Mouse (Mus musculus) neural tube, embryonic 11.5 days (tissue): ENCODE results near the gene Ric8b. TPM values are rescaled to one million over a fixed set of nuclear protein-coding genes. Genes with fewer than 3 reads are reported as not detected.

Source experiments
- ATAC-seq: fragments of 200-750 bp; cut with Nextera tagmentation; 2 replicates; pipeline ENCODE4 v1.8.0; 2017; ENCODE audit warnings: moderate number of reproducible peaks, mild to moderate bottlenecking, moderate TSS enrichment, moderate library complexity; ENCODE audit not compliant: insufficient read depth, low FRiP score, low TSS enrichment
- DNase-seq: peaks from one replicate; pipeline ENCODE4 v3.0.0-alpha.2; 2015; ENCODE audit warnings: low spot score
- H3K27ac ChIP-seq: fragments of 300-500 bp; sonication (generic); 2 replicates; pipeline ENCODE4 v1.5.1; 2014; ENCODE audit warnings: low read depth, mild to moderate bottlenecking, low read length
- H3K27me3 ChIP-seq: fragments of 300-500 bp; sonication (generic); 2 replicates; pipeline ENCODE4 v1.6.1; 2014; ENCODE audit warnings: mild to moderate bottlenecking, low read length, mixed read lengths; ENCODE audit not compliant: control insufficient read depth, insufficient read depth
- H3K36me3 ChIP-seq: fragments of 300-500 bp; sonication (generic); 2 replicates; pipeline ENCODE4 v1.6.1; 2014; ENCODE audit warnings: mild to moderate bottlenecking, low read length, moderate library complexity, mixed read lengths; ENCODE audit not compliant: control insufficient read depth, insufficient read depth
- H3K4me1 ChIP-seq: fragments of 300-500 bp; sonication (generic); 2 replicates; pipeline ENCODE4 v1.6.1; 2014; ENCODE audit warnings: low read length, mixed read lengths; ENCODE audit not compliant: control insufficient read depth, insufficient read depth
- H3K4me2 ChIP-seq: fragments of 300-500 bp; sonication (generic); 2 replicates; pipeline ENCODE4 v1.6.1; 2014; ENCODE audit warnings: low read depth, mild to moderate bottlenecking, moderate library complexity
- H3K4me3 ChIP-seq: fragments of 300-500 bp; sonication (generic); 2 replicates; pipeline ENCODE4 v1.5.1; 2014; ENCODE audit warnings: low read depth, low read length
- H3K9ac ChIP-seq: fragments of 300-500 bp; sonication (generic); 2 replicates; pipeline ENCODE4 v1.6.1; 2014; ENCODE audit warnings: mild to moderate bottlenecking, low read length
- H3K9me3 ChIP-seq: fragments of 300-500 bp; sonication (generic); 2 replicates; pipeline ENCODE4 v1.6.1; 2016; ENCODE audit warnings: low read length; ENCODE audit not compliant: control insufficient read depth
- WGBS: fragments of 180-500 bp; shearing (Covaris S2); extraction: QIAGEN DNeasy Blood & Tissue Kit; methylation state at CpG from one replicate; pipeline ENCODE4 v1.1.7; 2014; 5-methylcytosine and 5-hydroxymethylcytosine counted together
- polyA plus RNA-seq: library from polyadenylated mRNA; unstranded; fragments of >200 nt; fragmentation: Nextera tagmentation; extraction: Ambion mirVana; gene quantifications from 2 replicates; pipeline ENCODE4 v1.2.1, GENCODE M21; 2014

The Ric8b gene
- polyA plus RNA-seq, 1 experiment from 2014 or later: 31.7 TPM

- no peak for ATAC-seq
- Histone ChIP-seq H3K27ac (no peak overlapping the region), H3K9me3 (no peaks in the 10 kb centered on the region), H3K27me3 (no peaks in the 10 kb centered on the region), H3K4me3 (no peak overlapping the region), H3K4me2 (no peak overlapping the region), H3K4me1 (no peaks in the 10 kb centered on the region), H3K9ac (no peak overlapping the region), H3K36me3 (peaks cover 5% of the 10 kb centered on the region; the same call in 1 of the 2 replicates)
- WGBS: 97% methylated on average over 3 of the region's 3 CpGs
- DNase-seq: no peak
Observed at GRCm38 (mm10) chr10:84945692-84946091, 28.3 kb downstream of the Ric8b start.

GRCm38 (mm10) chr10:84948970-84949683 is 31.7 kb downstream of the Ric8b start:
- Histone ChIP-seq H3K36me3 (peaks cover 5% of the 10 kb centered on the region; the same call in 1 of the 2 replicates), H3K9ac (no peak overlapping the region), H3K27ac (no peak overlapping the region), H3K4me3 (no peak overlapping the region), H3K9me3 (no peaks in the 10 kb centered on the region), H3K4me1 (no peaks in the 10 kb centered on the region), H3K4me2 (no peak overlapping the region), H3K27me3 (no peaks in the 10 kb centered on the region)
- ATAC-seq: no peak
- 76% methylated on average over 8 of the region's 8 CpGs for WGBS
- no peak for DNase-seq

- H3K9me3 ChIP-seq: no peaks in the 10 kb centered on the region
- ATAC-seq (no peak), DNase-seq (no peak)
- no peak overlapping the region for H3K4me3 ChIP-seq
- no peaks in the 10 kb centered on the region for H3K27me3 ChIP-seq
- WGBS: 89% methylated on average over 3 of the region's 3 CpGs
- H3K36me3 ChIP-seq: peaks cover 5% of the 10 kb centered on the region; the same call in 1 of the 2 replicates
- H3K4me1 ChIP-seq: no peaks in the 10 kb centered on the region
- H3K9ac ChIP-seq: no peak overlapping the region
- no peak overlapping the region for H3K4me2 ChIP-seq
- H3K27ac ChIP-seq: no peak overlapping the region
Observed at GRCm38 (mm10) chr10:84949684-84950010, 32.2 kb downstream of the Ric8b start.

GRCm38 (mm10) chr10:84950384-84950783 is 33.0 kb downstream of the Ric8b start:
- no peak for ATAC-seq
- peaks cover 5% of the 10 kb centered on the region; the same call in 1 of the 2 replicates for H3K36me3 ChIP-seq
- H3K4me1 ChIP-seq: no peaks in the 10 kb centered on the region
- 75% methylated on average over 4 of the region's 4 CpGs for WGBS
- H3K27me3 ChIP-seq: no peaks in the 10 kb centered on the region
- H3K9ac ChIP-seq: no peak overlapping the region
- DNase-seq: no peak
- no peak overlapping the region for H3K4me2 ChIP-seq
- H3K4me3 ChIP-seq: no peak overlapping the region
- H3K27ac ChIP-seq: no peak overlapping the region
- no peaks in the 10 kb centered on the region for H3K9me3 ChIP-seq

GRCm38 (mm10) chr10:84954236-84954635 is 36.8 kb downstream of the Ric8b start:
- no peaks in the 10 kb centered on the region for H3K36me3 ChIP-seq
- no peaks in the 10 kb centered on the region for H3K9me3 ChIP-seq
- DNase-seq: no peak
- WGBS: 93% methylated on average over 10 of the region's 10 CpGs
- no peak overlapping the region for H3K4me3 ChIP-seq
- no peak overlapping the region for H3K4me2 ChIP-seq
- ATAC-seq: no peak
- H3K27ac ChIP-seq: no peak overlapping the region
- H3K9ac ChIP-seq: no peak overlapping the region
- H3K27me3 ChIP-seq: no peaks in the 10 kb centered on the region
- no peaks in the 10 kb centered on the region for H3K4me1 ChIP-seq

GRCm38 (mm10) chr10:84956173-84956572 is 38.8 kb downstream of the Ric8b start:
- no peaks in the 10 kb centered on the region for H3K36me3 ChIP-seq
- no peaks in the 10 kb centered on the region for H3K9me3 ChIP-seq
- no peak overlapping the region for H3K27ac ChIP-seq
- no peak overlapping the region for H3K4me3 ChIP-seq
- ATAC-seq (no peak), DNase-seq (no peak)
- H3K4me2 ChIP-seq: no peak overlapping the region
- H3K9ac ChIP-seq: no peak overlapping the region
- 80% methylated on average over 4 of the region's 4 CpGs for WGBS
- no peaks in the 10 kb centered on the region for H3K4me1 ChIP-seq
- H3K27me3 ChIP-seq: no peaks in the 10 kb centered on the region

- Histone ChIP-seq H3K4me1 (no peaks in the 10 kb centered on the region), H3K9ac (no peak overlapping the region), H3K9me3 (no peaks in the 10 kb centered on the region), H3K4me2 (no peak overlapping the region), H3K27me3 (no peaks in the 10 kb centered on the region), H3K4me3 (no peak overlapping the region), H3K36me3 (no peaks in the 10 kb centered on the region), H3K27ac (no peak overlapping the region)
- no peak for DNase-seq
- no peak for ATAC-seq
- 93% methylated on average over 2 of the region's 2 CpGs for WGBS
Observed at GRCm38 (mm10) chr10:84958597-84958996, 41.2 kb downstream of the Ric8b start.

GRCm38 (mm10) chr10:84960380-84960930 is 43.0 kb downstream of the Ric8b start:
- H3K36me3 ChIP-seq: no peaks in the 10 kb centered on the region
- DNase-seq (no peak), ATAC-seq (no peak)
- 51% methylated on average over 12 of the region's 12 CpGs for WGBS
- H3K27ac ChIP-seq: no peak overlapping the region
- no peak overlapping the region for H3K4me3 ChIP-seq
- no peaks in the 10 kb centered on the region for H3K4me1 ChIP-seq
- H3K9me3 ChIP-seq: no peaks in the 10 kb centered on the region
- H3K27me3 ChIP-seq: no peaks in the 10 kb centered on the region
- no peak overlapping the region for H3K4me2 ChIP-seq
- H3K9ac ChIP-seq: no peak overlapping the region

- ATAC-seq (no peak), DNase-seq (no peak)
- peaks cover 14% of the 10 kb centered on the region for H3K4me1 ChIP-seq
- no peak overlapping the region for H3K27ac ChIP-seq
- H3K4me2 ChIP-seq: no peak overlapping the region
- H3K9me3 ChIP-seq: no peaks in the 10 kb centered on the region
- no peak overlapping the region for H3K4me3 ChIP-seq
- H3K36me3 ChIP-seq: no peaks in the 10 kb centered on the region
- H3K27me3 ChIP-seq: no peaks in the 10 kb centered on the region
- WGBS: 88% methylated on average over 5 of the region's 5 CpGs
- no peak overlapping the region for H3K9ac ChIP-seq
Observed at GRCm38 (mm10) chr10:84963126-84963525, 45.7 kb downstream of the Ric8b start.
